In genomic region chr10:116894540-116894939, GRCm38 (mm10) we compare ENCODE assay signal across 20 mouse cellular contexts. TPM values are rescaled to one million over a fixed set of nuclear protein-coding genes. Genes with fewer than 3 reads are reported as not detected.
DNase-seq lines count a peak whose midpoint lies in the region; ATAC-seq and TF ChIP-seq lines count a peak whose summit lies in the region.
"Had no signal": no experiment of that assay in that cellular context is flagged by ENCODE, and none has a peak within 500 bp of the region (broad histone marks: within the 10 kb centered on the region; RNA-seq: fewer than 3 reads in every experiment).

No protein-coding gene starts in this region.

- TF ChIP-seq CTCF in CH12.LX (conservative IDR thresholded peaks at IDR 0.05 in 1 of 2, IDR thresholded peaks at IDR 0.05 in 1 of 2; ENCODE audit: low read depth in 2 of 2, low read length in 2 of 2), result no peak

- no peak for TF ChIP-seq POLR2A in CH12.LX (IDR thresholded peaks at IDR 0.05; ENCODE audit: low read depth, low read length)

- no peaks in the 10 kb centered on the region for H3K27me3 ChIP-seq in CH12.LX (replicated peaks)
- H3K27me3 ChIP-seq: embryonic facial prominence, embryonic 13.5 days; embryonic facial prominence, embryonic 15.5 days; forebrain, embryonic 12.5 days had no signal

- no peaks in the 10 kb centered on the region for H3K36me3 ChIP-seq in CH12.LX (replicated peaks in 1 of 2; ENCODE audit: control insufficient read depth in 1 of 2, insufficient read depth in 1 of 2, low read length in 1 of 2)
- H3K36me3 ChIP-seq: embryonic facial prominence, embryonic 13.5 days; embryonic facial prominence, embryonic 15.5 days; forebrain, embryonic 10.5 days; forebrain, embryonic 12.5 days; G1E had no signal

- peak; percentile 50; the same call in 1 of the 2 replicates for ATAC-seq in megakaryocyte progenitor cell, adult 5-6 weeks (replicated peaks; ENCODE audit: poor library complexity)
- no peak for ATAC-seq in activated CD4-positive, CD25-positive, alpha-beta regulatory T cell, adult 4 months
- ATAC-seq: forebrain, embryonic 14.5 days; forebrain, embryonic 16.5 days had no signal

- H3K9ac ChIP-seq in CH12.LX (ENCODE audit: insufficient read depth, low read depth), result no peak overlapping the region
- H3K9ac ChIP-seq: embryonic facial prominence, embryonic 13.5 days; embryonic facial prominence, embryonic 15.5 days; forebrain, embryonic 12.5 days had no signal

- DNase-seq in CH12.LX (ENCODE audit: extremely low read depth), result no peak
- DNase-seq in MN1 (ENCODE audit: low spot score), result peak; percentile 44
- DNase-seq in cerebellum, adult 9-10 months, result no peak
- no peak for DNase-seq in natural killer cell, adult 2 months (ENCODE audit: low spot score in 2 of 2)
- DNase-seq: adrenal gland, adult 8-10 months; adrenal gland, postnatal 36 days had no signal

- dilution Hi-C loops in CH12.LX (cut with MboI; ENCODE audit: extremely low pct_ligation_motif_present, extremely low pct_unique_long_range_greater_than_20kb, low sequenced_read_pairs), result no loop called here

- no peaks in the 10 kb centered on the region; a peak in 1 of 4 replicates for H3K4me1 ChIP-seq in CH12.LX (ENCODE audit: control insufficient read depth in 1 of 2, insufficient read depth in 2 of 2)
- H3K4me1 ChIP-seq: forebrain, embryonic 10.5 days; forebrain, embryonic 12.5 days had no signal

- TF ChIP-seq RAD21 in CH12.LX (IDR thresholded peaks at IDR 0.05; ENCODE audit: low read depth, low read length), result no peak

- H3K4me2 ChIP-seq in CH12.LX (ENCODE audit: insufficient read depth, low read depth, poor library complexity, severe bottlenecking), result peak overlapping the region; percentile 35; the same call in 1 of the 2 replicates
- H3K4me2 ChIP-seq: embryonic facial prominence, embryonic 13.5 days; embryonic facial prominence, embryonic 15.5 days; forebrain, embryonic 12.5 days had no signal

- no peak overlapping the region for H3K4me3 ChIP-seq in CH12.LX (replicated peaks in 1 of 3; ENCODE audit: low read depth in 2 of 3, low read length in 2 of 3, poor library complexity in 1 of 3)
- H3K4me3 ChIP-seq: embryonic facial prominence, embryonic 13.5 days; embryonic facial prominence, embryonic 15.5 days; erythroblast, embryonic 14.5 days; forebrain, embryonic 10.5 days; forebrain, embryonic 12.5 days had no signal

- in situ Hi-C loops in CH12.LX (cut with MboI; ENCODE audit: low pct_ligation_motif_present, low pct_unique_long_range_greater_than_20kb, low sequenced_read_pairs), result no loop called here

- H3K27ac ChIP-seq in CH12.LX (ENCODE audit: insufficient read depth, low read depth), result no peak overlapping the region
- H3K27ac ChIP-seq: embryonic facial prominence, embryonic 13.5 days; embryonic facial prominence, embryonic 15.5 days; forebrain, embryonic 10.5 days; forebrain, embryonic 12.5 days had no signal

- no peaks in the 10 kb centered on the region for H3K9me3 ChIP-seq in CH12.LX (replicated peaks; ENCODE audit: low read length)
- H3K9me3 ChIP-seq: embryonic facial prominence, embryonic 13.5 days; embryonic facial prominence, embryonic 15.5 days; forebrain, embryonic 10.5 days; forebrain, embryonic 12.5 days; G1E had no signal

- H3K79me2 ChIP-seq in CH12.LX (replicated peaks; ENCODE audit: control insufficient read depth, extremely low read depth, insufficient read depth, poor library complexity, severe bottlenecking), result no peaks in the 10 kb centered on the region

- TF ChIP-seq EP300 in CH12.LX (IDR thresholded peaks at IDR 0.05; ENCODE audit: low read length), result no peak

TF ChIP-seq in CH12.LX, 34 proteins besides CTCF, POLR2A, EP300 and RAD21:
- TF ChIP-seq NRF1 (IDR thresholded peaks at IDR 0.05; ENCODE audit: low read depth, low read length) (no peak), USF2 (conservative IDR thresholded peaks at IDR 0.05; ENCODE audit: low read depth, low read length) (no peak)
TF ChIP-seq in CH12.LX: peak in this region for 0.

RNA-seq across cellular contexts. Expression of gene Myrfl, which starts 2.2 kb away (rescaled TPM):
- not detected in 2 replicates for total RNA-seq in CH12.LX (2012; rRNA removed)
- not detected in 2 replicates for total RNA-seq in CH12.LX (2014; rRNA removed)
- not detected in 2 replicates for polyA plus RNA-seq in CH12.LX (2012; ENCODE audit: insufficient read length, low read depth)
- total RNA-seq in megakaryocyte progenitor cell, adult 5-6 weeks (2015), result not detected in 2 replicates
- total RNA-seq in megakaryocyte progenitor cell, adult 5-6 weeks (2017), result not detected in 2 replicates
- polyA plus RNA-seq in activated CD4-positive, CD25-positive, alpha-beta regulatory T cell, adult 4 months (2017; shearing (Covaris generic)), result not detected
- total RNA-seq: adrenal gland, adult 18-20 months; adrenal gland, postnatal 14 days; common myeloid progenitor, adult 5-6 weeks had no signal
- polyA plus RNA-seq: C2C12; erythroblast, embryonic 14.5 days; forebrain, embryonic 10.5 days; G1E had no signal

RNA-seq across cellular contexts. Expression of gene Rab3ip, which starts 56.0 kb away (rescaled TPM):
- 10.0 and 10.3 TPM in 2 replicates for total RNA-seq in CH12.LX (2012; rRNA removed)
- 13.3 and 18.3 TPM in 2 replicates for total RNA-seq in CH12.LX (2014; rRNA removed)
- 9.3 and 9.5 TPM in 2 replicates for polyA plus RNA-seq in CH12.LX (2012; ENCODE audit: insufficient read length, low read depth)
- total RNA-seq in megakaryocyte progenitor cell, adult 5-6 weeks (2015), result 6.8 and 7.0 TPM in 2 replicates
- total RNA-seq in megakaryocyte progenitor cell, adult 5-6 weeks (2017), result 14.1 TPM in 2 replicates
- 10 to 100 TPM; 12.1 to 15.4 TPM for polyA plus RNA-seq in activated CD4-positive, CD25-positive, alpha-beta regulatory T cell, adult 4 months (2017; shearing (Covaris generic))
